Mouse (Mus musculus): Measurements from ENCODE around the gene Mmp15.

GRCm38 (mm10) chr8:95375374-95375930, 23.4 kb downstream of the Mmp15 start:
- TF ChIP-seq CTCF (conservative IDR thresholded peaks at IDR 0.05; ENCODE audit: insufficient read depth, insufficient read length, low read depth, low read length) (no peak), POLR2A (IDR thresholded peaks at IDR 0.05; ENCODE audit: low read depth, low read length) (no peak)

Data from kidney, adult 2 months (tissue).